Mouse (Mus musculus) mammary gland, adult 2 months (tissue): Measurements from ENCODE around the gene Gfi1b. TPM values are rescaled to one million over a fixed set of nuclear protein-coding genes. Genes with fewer than 3 reads are reported as not detected.

Source experiments
- polyA plus RNA-seq: library from polyadenylated mRNA; depleted of rRNA; stranded (reverse); fragments of >200 nt; gene quantifications from 2 replicates; pipeline ENCODE4 v1.2.3, GENCODE M21; 2012; ENCODE audit warnings: low replicate concordance; rRNA removed

Gfi1b gene
- polyA plus RNA-seq = 1.9 and 2.4 TPM in 2 replicates

DNA sequence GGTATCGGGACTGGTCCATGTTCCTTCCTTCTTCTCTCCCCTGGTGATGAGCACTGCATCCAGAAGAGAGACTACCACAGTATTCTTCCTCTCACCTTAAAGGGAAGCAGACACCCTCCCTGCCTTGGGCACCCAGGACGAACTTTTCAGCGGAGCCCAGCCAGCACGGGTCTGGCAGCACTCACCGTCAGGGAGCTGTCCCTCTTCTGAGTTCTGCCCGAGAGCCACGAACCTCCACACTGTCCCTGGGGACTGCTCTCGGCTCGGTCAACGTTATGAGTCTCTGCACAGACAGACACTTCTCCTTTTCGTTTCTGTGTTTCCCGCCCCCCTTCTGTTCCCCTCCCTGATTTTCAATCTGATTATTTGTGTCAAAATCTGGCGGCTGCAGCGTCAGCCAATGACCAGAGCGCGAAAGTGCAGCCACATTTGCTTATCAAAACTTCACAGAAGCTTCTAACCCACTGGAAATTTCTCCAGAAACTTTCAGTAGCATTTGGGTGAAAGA is at the start of gene Gfi1b:
Gfi1b (minus strand) TSS at position 319 of the 508 bp plus-strand sequence.

DNA sequence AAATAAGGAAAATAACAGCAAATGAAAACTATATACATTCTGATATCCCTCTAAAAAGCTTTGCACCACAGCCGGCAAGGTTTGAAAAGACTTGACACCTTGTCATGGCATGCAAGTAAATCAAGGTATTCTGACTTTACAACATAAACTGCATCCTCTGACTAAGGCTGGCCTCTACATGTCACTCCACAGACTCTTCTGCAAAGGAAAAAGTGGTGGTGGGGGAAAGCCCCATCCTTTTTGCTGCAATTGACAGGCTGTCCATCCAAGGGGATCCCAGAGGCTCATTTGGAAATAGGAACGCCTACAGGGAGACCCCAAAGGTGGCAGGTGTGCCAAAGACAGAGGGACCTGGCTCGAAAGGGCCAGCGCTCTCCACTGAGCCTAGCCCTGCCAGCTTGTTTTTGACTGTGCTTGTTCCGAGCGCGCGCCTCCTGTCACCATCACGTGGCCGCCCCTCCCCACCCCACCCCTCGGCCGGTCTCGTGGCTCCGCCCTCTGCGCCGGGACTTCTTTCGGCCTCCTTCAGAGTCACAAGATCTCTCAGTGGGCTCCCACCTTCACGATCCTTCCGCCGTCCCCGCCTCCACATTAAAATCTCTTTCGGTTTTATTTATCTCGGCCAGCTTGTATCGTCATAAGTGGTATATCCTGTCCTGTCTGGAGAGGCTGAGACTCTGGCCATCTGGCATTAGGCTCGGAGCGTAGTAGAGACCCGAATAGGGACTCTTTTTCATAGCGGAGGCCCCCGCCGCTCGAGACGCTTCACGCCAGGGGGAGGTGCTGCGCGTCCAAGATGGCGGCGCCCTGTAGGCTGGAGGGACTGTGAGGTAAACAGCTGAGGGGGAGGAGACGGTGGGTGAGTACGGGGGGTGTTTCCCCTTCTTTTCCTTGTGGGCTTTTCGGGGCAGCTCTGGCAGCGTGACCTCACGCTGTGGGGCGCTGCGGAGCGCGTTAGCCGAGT is 19.0 kb upstream of the Gfi1b start, which contains the start of gene Tsc1:
Tsc1 (plus strand) TSS at position 768 of the 964 bp plus-strand sequence.

DNA sequence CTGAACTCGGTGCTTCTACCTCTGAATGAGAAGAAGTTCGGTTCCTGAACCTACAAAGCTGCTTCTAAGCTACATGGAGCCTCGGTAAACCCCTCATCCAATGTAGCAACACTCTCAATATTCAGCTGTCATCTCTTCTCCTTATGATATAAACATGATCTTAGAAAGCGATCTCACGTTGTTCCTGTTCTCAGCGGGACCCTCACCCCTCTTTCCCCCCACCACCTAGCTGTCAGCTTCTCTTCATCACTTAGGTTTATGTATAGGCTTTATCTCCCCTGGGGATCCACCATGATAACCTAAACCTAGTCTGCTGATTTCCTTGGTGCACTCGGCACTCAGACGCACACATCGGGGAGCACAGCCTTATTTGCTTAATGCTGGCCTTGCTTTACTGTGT is 38.1 kb downstream of the Gfi1b start, which contains the start of gene Gtf3c5:
Gtf3c5 (minus strand) TSS at position 101 of the 400 bp plus-strand sequence.

DNA sequence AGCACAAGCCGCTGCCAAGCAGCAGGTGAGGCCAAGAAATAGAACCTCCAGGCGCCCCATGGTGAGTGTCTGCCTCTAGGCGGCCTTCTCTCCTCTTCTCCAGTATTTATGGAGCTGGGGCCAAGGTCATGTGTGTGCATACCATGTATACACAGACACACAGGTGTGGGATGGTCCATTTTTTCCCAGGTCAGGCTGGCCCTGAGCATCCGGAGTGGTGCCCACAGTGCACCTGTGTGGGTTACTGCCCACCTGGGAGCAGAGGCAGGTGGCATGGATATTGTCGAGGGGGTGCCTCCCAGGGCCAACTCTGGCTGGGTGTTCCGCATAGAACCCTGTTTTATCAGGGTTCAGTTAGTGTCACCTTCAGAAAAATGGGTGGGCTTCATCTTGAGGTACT is 58.5 kb downstream of the Gfi1b start, which contains the start of gene Cel:
Cel (minus strand) TSS at position 101 of the 400 bp plus-strand sequence.

Other genes with a start within 250 kb of the Gfi1b start
- gene Ppp1r26, start 175.2 kb downstream of the Gfi1b start, polyA plus RNA-seq = 2.0 and 2.5 TPM in 2 replicates
- gene 1700007K13Rik, start 155.7 kb downstream of the Gfi1b start, polyA plus RNA-seq = not detected in 2 replicates
- gene Mrps2, start 153.9 kb downstream of the Gfi1b start, polyA plus RNA-seq = 38.9 and 62.1 TPM in 2 replicates
- gene Gbgt1, start 125.1 kb downstream of the Gfi1b start, polyA plus RNA-seq = 5.1 and 7.1 TPM in 2 replicates
- gene Gm10134, start 115.9 kb downstream of the Gfi1b start, polyA plus RNA-seq = 0.91 and 1.1 TPM in 2 replicates
- 98.0 and 131 TPM in 2 replicates for gene Ralgds, start 108.9 kb downstream of the Gfi1b start, polyA plus RNA-seq
- 0.12 and 0.56 TPM in 2 replicates for gene Cel, start 58.6 kb downstream of the Gfi1b start, polyA plus RNA-seq
- 16.5 and 25.6 TPM in 2 replicates for gene Gtf3c5, start 38.2 kb downstream of the Gfi1b start, polyA plus RNA-seq
- 12.6 and 27.1 TPM in 2 replicates for gene Tsc1, start 19.2 kb upstream of the Gfi1b start, polyA plus RNA-seq
- 1.6 and 2.7 TPM in 2 replicates for gene Spaca9, start 77.7 kb upstream of the Gfi1b start, polyA plus RNA-seq
- 0.73 and 1.3 TPM in 2 replicates for gene Ak8, start 78.2 kb upstream of the Gfi1b start, polyA plus RNA-seq
- 9.9 and 10.4 TPM in 2 replicates for gene Gtf3c4, start 218.4 kb upstream of the Gfi1b start, polyA plus RNA-seq
- gene Ddx31, start 218.4 kb upstream of the Gfi1b start, polyA plus RNA-seq = 4.4 and 4.9 TPM in 2 replicates